Mouse (Mus musculus) hindbrain, embryonic 11.5 days (tissue): ENCODE data around the gene Taf4. TPM values are rescaled to one million over a fixed set of nuclear protein-coding genes. Genes with fewer than 3 reads are reported as not detected.

Experiments
- ATAC-seq: fragments of 200-750 bp; cut with Nextera tagmentation; 2 replicates; pipeline ENCODE4 v1.8.0; 2017; ENCODE audit warnings: mild to moderate bottlenecking, moderate TSS enrichment, moderate library complexity; ENCODE audit not compliant: low FRiP score
- DNase-seq: peaks from one replicate; pipeline ENCODE4 v3.0.0-alpha.2; 2015; ENCODE audit warnings: low spot score
- H3K27ac ChIP-seq: fragments of 300-500 bp; sonication (generic); 2 replicates; pipeline ENCODE4 v1.5.1; 2014; ENCODE audit warnings: mild to moderate bottlenecking, low read depth, low read length
- H3K27me3 ChIP-seq: fragments of 300-500 bp; sonication (generic); 2 replicates; pipeline ENCODE4 v1.6.1; 2014; ENCODE audit warnings: mild to moderate bottlenecking, low read length, moderate library complexity, mixed read lengths; ENCODE audit not compliant: control insufficient read depth, insufficient read depth
- H3K36me3 ChIP-seq: fragments of 300-500 bp; sonication (generic); 2 replicates; pipeline ENCODE4 v1.6.1; 2014; ENCODE audit warnings: mild to moderate bottlenecking, low read length, moderate library complexity, mixed read lengths; ENCODE audit not compliant: control insufficient read depth, insufficient read depth
- H3K4me1 ChIP-seq: fragments of 300-500 bp; sonication (generic); replicated peaks from 2 replicates; pipeline ENCODE4 v1.6.1; 2014; ENCODE audit warnings: low read length, mixed read lengths; ENCODE audit not compliant: control insufficient read depth, insufficient read depth
- H3K4me2 ChIP-seq: fragments of 300-500 bp; sonication (generic); replicated peaks from 2 replicates; pipeline ENCODE4 v1.6.1; 2014; ENCODE audit warnings: mild to moderate bottlenecking, low read depth, low read length
- H3K4me3 ChIP-seq: fragments of 300-500 bp; sonication (generic); 2 replicates; pipeline ENCODE4 v1.5.1; 2014; ENCODE audit warnings: low read depth, low read length
- H3K9ac ChIP-seq: fragments of 300-500 bp; sonication (generic); 2 replicates; pipeline ENCODE4 v1.6.1; 2014; ENCODE audit warnings: low read depth, low read length
- H3K9me3 ChIP-seq: fragments of 300-500 bp; sonication (generic); 2 replicates; pipeline ENCODE4 v1.6.1; 2016; ENCODE audit warnings: low read length; ENCODE audit not compliant: control insufficient read depth
- WGBS: fragments of 180-500 bp; shearing (Covaris S2); extraction: QIAGEN DNeasy Blood & Tissue Kit; methylation state at CpG from one replicate; pipeline ENCODE4 v1.1.7; 2014; 5-methylcytosine and 5-hydroxymethylcytosine counted together
- polyA plus RNA-seq: library from polyadenylated mRNA; unstranded; fragments of >200 nt; fragmentation: Nextera tagmentation; extraction: Ambion mirVana; gene quantifications from 2 replicates; pipeline ENCODE4 v1.2.1, GENCODE M21; 2014

The Taf4 gene
- polyA plus RNA-seq, 1 experiment from 2014 or later = 9.2 TPM

DNA sequence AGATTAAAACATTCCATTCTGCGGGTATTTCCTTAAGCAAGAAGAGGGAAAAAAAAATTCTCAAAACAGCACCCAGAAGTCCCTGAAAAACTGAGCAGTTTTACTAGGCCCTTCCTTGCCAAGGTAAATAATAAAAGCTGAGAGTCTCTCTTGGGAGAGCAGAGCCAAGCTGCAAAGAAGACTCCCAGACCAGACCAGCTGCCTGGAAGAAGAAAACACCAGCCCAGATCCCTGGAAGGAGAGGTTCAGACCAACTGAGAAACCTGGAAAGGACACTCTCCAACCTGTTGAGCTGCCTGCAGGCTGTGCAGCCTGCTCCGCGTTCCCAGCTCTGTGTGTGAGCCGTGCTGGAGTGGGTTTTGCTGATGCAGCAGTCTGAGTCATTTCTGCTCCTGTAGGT, 41.2 kb upstream of the Taf4 start:
- DNase-seq (no peak), ATAC-seq (no peak)
- H3K27ac ChIP-seq = no peak overlapping the region
- H3K4me1 ChIP-seq = no peaks in the 10 kb centered on the region
- no peaks in the 10 kb centered on the region for H3K9me3 ChIP-seq
- H3K9ac ChIP-seq = no peak overlapping the region
- no peaks in the 10 kb centered on the region for H3K36me3 ChIP-seq
- WGBS = 83% methylated on average over 4 of the region's 4 CpGs
- H3K27me3 ChIP-seq = peaks cover 2% of the 10 kb centered on the region; the same call in 1 of the 2 replicates
- no peak overlapping the region for H3K4me3 ChIP-seq
- H3K4me2 ChIP-seq = no peak overlapping the region

DNA sequence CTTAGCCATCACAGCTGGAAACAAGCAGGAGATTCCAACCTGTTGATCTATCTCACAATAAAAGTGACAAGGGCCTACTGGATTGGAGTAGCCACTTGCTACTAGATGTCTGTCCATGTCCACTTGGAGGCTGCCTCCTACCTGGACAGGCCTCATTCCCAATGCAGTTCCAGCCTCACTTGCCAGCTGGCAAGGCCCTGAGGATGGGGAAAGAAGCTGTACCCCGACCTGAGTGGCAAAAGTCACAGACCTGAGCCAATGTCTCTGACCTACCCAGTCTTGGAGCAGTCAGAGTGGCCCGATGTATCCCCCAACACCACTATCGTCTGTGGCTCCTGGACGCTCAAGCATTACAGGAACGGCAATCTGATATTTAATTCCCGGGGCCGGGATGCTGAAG, 37.2 kb upstream of the Taf4 start:
- Histone ChIP-seq H3K27ac (no peak overlapping the region), H3K27me3 (no peaks in the 10 kb centered on the region), H3K9ac (no peak overlapping the region), H3K36me3 (no peaks in the 10 kb centered on the region), H3K4me3 (no peak overlapping the region), H3K9me3 (no peaks in the 10 kb centered on the region), H3K4me1 (no peaks in the 10 kb centered on the region), H3K4me2 (no peak overlapping the region)
- ATAC-seq = no peak
- no peak for DNase-seq
- WGBS = 85% methylated on average over 7 of the region's 7 CpGs

DNA sequence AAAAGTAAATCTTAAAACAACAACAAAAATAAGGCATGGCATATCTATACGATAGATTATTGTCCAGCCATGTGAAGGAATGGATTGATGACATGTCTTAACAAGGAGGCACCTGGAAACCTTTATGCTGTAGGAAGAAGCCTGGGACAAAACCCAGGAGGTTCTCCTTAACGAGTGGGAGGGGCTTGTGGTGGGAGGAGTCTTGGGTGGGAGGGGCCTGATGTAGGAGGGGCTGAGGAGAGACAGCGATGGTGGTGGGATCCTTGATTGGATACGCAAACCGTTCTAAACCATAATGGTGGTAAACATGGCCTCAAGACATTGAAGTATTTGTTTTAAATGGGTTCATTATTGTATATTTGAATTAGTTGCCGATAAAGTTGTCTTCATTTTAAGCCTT, 34.9 kb upstream of the Taf4 start:
- 90% methylated on average over 6 of the region's 6 CpGs for WGBS
- ATAC-seq = no peak

DNA sequence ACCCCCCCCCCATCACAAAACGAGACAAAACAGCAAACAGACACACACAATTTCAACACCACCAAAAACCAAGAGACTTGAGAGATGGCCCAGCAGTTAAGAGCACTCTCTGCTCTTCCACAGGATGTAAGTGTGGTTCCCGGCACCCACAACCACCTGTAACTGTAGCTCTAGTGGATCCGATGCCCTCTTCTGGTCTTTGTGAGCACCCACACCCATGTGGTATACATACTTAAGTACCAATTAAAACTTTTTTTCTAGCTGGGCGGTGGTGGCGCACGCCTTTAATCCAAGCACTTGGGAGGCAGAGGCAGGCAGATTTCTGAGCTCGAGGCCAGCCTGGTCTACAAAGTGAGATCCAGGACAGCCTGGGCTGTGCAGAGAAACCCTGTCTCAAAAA, 34.2 kb upstream of the Taf4 start:
- Histone ChIP-seq H3K27ac (no peak overlapping the region), H3K9ac (no peak overlapping the region), H3K9me3 (no peaks in the 10 kb centered on the region), H3K27me3 (no peaks in the 10 kb centered on the region), H3K4me1 (no peaks in the 10 kb centered on the region), H3K36me3 (no peaks in the 10 kb centered on the region), H3K4me2 (no peak overlapping the region), H3K4me3 (no peak overlapping the region)
- WGBS = 94% methylated on average over 7 of the region's 7 CpGs
- DNase-seq (no peak), ATAC-seq (no peak)

More for the DNA sequence above, 34.9 kb upstream of the Taf4 start:
- Histone ChIP-seq H3K27me3 (no peaks in the 10 kb centered on the region), H3K4me2 (no peak overlapping the region), H3K36me3 (no peaks in the 10 kb centered on the region), H3K9ac (no peak overlapping the region), H3K27ac (no peak overlapping the region), H3K4me1 (no peaks in the 10 kb centered on the region), H3K9me3 (no peaks in the 10 kb centered on the region), H3K4me3 (no peak overlapping the region)
- DNase-seq = no peak

DNA sequence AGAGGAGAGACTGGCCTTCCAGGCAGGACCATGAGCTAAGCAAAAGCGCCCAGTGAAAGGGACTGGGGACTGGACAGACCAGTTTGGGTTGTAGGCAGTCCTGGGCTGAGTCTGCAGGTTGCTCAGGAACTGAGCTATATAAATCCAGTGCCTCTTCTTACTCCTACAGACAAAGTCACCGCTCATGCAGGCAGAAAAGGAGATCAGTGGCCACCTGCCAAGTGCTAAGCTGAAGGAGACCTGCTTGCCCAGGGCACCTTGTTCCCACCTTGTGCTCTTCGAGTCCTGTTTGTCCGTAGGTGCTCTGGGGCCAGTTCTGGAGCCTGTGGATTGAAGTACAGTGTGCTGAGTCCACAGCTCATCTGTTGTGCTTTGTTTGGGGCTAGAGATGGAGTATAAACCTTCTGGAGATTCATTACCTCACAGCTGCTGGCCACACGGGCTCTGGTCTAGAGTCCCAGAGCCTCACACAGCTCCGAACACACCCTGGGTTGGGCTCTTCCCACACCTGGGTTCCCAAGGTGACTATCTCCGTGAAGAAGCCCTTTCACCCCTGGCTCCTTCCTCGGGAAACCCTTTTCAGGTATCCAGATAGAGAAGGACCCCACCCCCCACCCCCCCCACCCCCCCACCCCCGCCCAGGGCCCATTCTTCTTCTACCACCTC, 30.0 kb upstream of the Taf4 start:
- WGBS = 61% methylated on average over 8 of the region's 9 CpGs
- H3K4me1 ChIP-seq = no peaks in the 10 kb centered on the region
- H3K36me3 ChIP-seq = no peaks in the 10 kb centered on the region
- no peak overlapping the region for H3K4me2 ChIP-seq
- H3K27me3 ChIP-seq = no peaks in the 10 kb centered on the region
- no peak overlapping the region for H3K9ac ChIP-seq
- DNase-seq = no peak
- H3K9me3 ChIP-seq = no peaks in the 10 kb centered on the region
- H3K4me3 ChIP-seq = no peak overlapping the region
- H3K27ac ChIP-seq = no peak overlapping the region
- no peak for ATAC-seq

DNA sequence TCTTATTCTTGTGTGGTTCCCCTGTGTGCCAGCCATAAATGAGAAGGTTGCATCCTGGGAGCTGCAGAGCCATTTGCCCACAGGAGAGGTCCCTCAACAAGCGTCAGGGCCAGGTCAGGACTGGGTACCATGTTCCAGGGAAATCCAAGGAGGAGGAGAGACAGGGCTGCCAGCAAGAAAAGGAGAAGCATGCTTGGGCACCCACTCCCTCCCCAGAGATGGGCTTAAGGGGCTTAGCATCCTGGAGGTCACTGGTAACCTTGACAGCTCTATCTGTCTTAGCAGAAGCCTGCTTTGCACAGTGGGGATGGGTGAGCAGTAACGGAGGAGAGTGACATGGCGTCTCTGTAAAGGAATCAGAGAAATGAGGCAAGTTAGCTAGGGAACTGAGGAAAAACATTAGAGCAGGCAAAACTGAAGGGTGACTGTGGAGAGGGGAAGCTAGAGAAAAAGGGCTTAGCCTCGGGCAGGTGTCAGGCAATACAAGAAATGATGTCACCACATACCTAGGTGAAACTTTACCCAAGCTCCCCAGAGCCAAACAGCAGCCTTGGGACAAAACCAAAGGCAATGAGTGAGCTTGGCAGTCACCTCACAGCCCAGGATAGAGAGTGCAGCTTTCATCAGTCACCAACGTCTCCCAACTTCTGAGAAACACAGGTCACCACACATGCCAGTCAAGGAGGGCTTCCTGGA, 29.4 kb upstream of the Taf4 start:
- no peaks in the 10 kb centered on the region for H3K4me1 ChIP-seq
- H3K4me2 ChIP-seq = no peak overlapping the region
- H3K9ac ChIP-seq = no peak overlapping the region
- DNase-seq = no peak
- 63% methylated on average over 5 of the region's 5 CpGs for WGBS
- H3K4me3 ChIP-seq = no peak overlapping the region
- no peak overlapping the region for H3K27ac ChIP-seq
- H3K27me3 ChIP-seq = no peaks in the 10 kb centered on the region
- H3K36me3 ChIP-seq = no peaks in the 10 kb centered on the region
- ATAC-seq = no peak
- no peaks in the 10 kb centered on the region for H3K9me3 ChIP-seq

DNA sequence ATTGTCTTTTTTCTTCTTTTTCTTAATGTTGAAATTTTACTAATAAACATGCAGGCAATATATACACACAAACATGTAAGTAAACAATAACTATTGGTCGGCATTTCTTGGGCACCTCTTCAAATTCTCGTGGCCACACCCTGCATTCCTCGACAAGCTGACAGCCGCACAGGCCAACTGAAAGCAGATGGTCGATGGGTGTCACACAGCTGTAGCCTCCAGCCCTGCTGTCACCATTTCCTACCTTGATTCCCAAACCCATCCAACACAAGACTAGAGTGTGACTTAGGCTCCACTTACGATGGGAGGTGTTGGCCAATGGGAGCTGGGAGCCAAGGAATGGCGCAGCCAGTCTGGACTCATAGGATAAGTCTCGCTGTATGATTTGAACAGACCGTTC, 25.2 kb upstream of the Taf4 start:
- Histone ChIP-seq H3K27me3 (no peaks in the 10 kb centered on the region), H3K4me3 (no peak overlapping the region), H3K9me3 (no peaks in the 10 kb centered on the region), H3K4me2 (no peak overlapping the region), H3K27ac (no peak overlapping the region), H3K9ac (no peak overlapping the region), H3K4me1 (no peaks in the 10 kb centered on the region), H3K36me3 (no peaks in the 10 kb centered on the region)
- ATAC-seq = no peak
- no peak for DNase-seq
- 91% methylated on average over 9 of the region's 9 CpGs for WGBS

DNA sequence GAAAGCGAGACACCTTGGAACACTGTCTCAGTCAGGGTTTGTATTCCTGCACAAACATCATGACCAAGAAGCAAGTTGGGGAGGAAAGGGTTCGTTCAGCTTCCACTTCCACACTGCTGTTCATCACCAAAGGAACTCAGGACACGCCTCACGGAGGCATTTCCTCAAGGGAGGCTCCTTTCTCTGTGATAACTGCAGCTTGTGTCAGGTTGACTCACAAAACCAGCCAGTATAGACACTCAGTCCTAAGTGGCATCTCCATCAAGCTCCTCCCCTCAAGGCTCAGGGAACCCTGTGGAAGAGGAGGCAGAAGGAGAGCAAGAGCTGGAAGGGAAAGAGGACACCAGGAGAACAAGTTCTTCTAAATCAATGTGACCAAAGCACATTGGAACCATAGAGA, 22.0 kb upstream of the Taf4 start:
- Histone ChIP-seq H3K4me3 (no peak overlapping the region), H3K9ac (no peak overlapping the region)

DNA sequence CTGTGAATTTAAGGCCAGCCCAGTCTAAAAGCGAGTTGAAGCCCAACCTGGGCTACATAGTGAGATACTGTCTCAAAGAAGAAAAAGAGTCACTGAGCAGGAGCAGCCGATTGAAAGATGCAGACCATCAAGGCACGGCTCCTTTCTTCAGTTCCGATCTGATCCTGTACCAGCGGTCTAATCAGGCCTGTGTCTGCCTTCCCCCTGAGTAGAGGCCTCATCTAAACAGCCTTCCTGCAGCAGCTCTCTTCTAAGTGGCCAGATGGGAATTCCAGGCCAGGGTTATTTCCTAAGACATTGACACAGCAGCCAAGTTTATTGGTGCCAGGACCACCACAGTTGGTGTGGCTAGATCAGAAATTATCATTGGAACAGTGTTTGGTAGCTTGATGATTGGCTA, 16.6 kb upstream of the Taf4 start:
- Histone ChIP-seq H3K27me3 (no peaks in the 10 kb centered on the region), H3K9me3 (no peaks in the 10 kb centered on the region), H3K9ac (no peak overlapping the region), H3K36me3 (no peaks in the 10 kb centered on the region), H3K4me3 (no peak overlapping the region), H3K27ac (no peak overlapping the region), H3K4me1 (no peaks in the 10 kb centered on the region), H3K4me2 (no peak overlapping the region)
- 86% methylated on average over 5 of the region's 5 CpGs for WGBS
- ATAC-seq = no peak
- DNase-seq = no peak

More for the DNA sequence above, 22.0 kb upstream of the Taf4 start:
- Histone ChIP-seq H3K27ac (no peak overlapping the region), H3K4me2 (no peak overlapping the region), H3K9me3 (no peaks in the 10 kb centered on the region), H3K27me3 (no peaks in the 10 kb centered on the region), H3K4me1 (no peaks in the 10 kb centered on the region), H3K36me3 (no peaks in the 10 kb centered on the region)
- 71% methylated on average over 4 of the region's 4 CpGs for WGBS
- DNase-seq (no peak), ATAC-seq (no peak)
